Mouse (Mus musculus): ENCODE measurements around the gene Tle2. TPM values are rescaled to one million over a fixed set of nuclear protein-coding genes. Genes with fewer than 3 reads are reported as not detected.

Gene Tle2
- 497 and 508 TPM in 2 replicates for polyA plus RNA-seq (2012; rRNA removed)

GRCm38 (mm10) chr10:81574081-81575056, at the start of gene Tle2:
Gene Tle2, plus strand, starts transcription at chr10:81574561.

GRCm38 (mm10) chr10:81545161-81545747, 29.1 kb upstream of the Tle2 start, which contains the start of gene Gna11:
Gene Gna11, minus strand, starts transcription at chr10:81545190.

GRCm38 (mm10) chr10:81559163-81559626, 15.2 kb upstream of the Tle2 start, which contains the start of gene Aes:
Gene Aes, plus strand, starts transcription at chr10:81559488.

GRCm38 (mm10) chr10:81600738-81601203, 26.4 kb downstream of the Tle2 start, which contains the start of gene Tle6:
Gene Tle6, minus strand, starts transcription at chr10:81601073.

GRCm38 (mm10) chr10:81605974-81606751, 31.8 kb downstream of the Tle2 start, which contains the start of gene BC025920:
Gene BC025920, plus strand, starts transcription at chr10:81606270.

GRCm38 (mm10) chr10:81626994-81627835, 52.9 kb downstream of the Tle2 start, which contains the start of gene Sirt6:
Gene Sirt6, minus strand, starts transcription at chr10:81627797.

GRCm38 (mm10) chr10:81628390-81628789, 54.0 kb downstream of the Tle2 start, which contains the start of gene Ankrd24:
Gene Ankrd24, plus strand, starts transcription at chr10:81628540.

Other genes starting within 250 kb of the Tle2 start
- 34.6 and 38.7 TPM in 2 replicates for gene Tbxa2r, start 245.8 kb upstream of the Tle2 start, polyA plus RNA-seq (2012; rRNA removed)
- 1.8 and 2.4 TPM in 2 replicates for gene Gipc3, start 231.3 kb upstream of the Tle2 start, polyA plus RNA-seq (2012; rRNA removed)
- 168 and 202 TPM in 2 replicates for gene Hmg20b, start 224.1 kb upstream of the Tle2 start, polyA plus RNA-seq (2012; rRNA removed)
- 43.4 and 67.4 TPM in 2 replicates for gene Mfsd12, start 217.1 kb upstream of the Tle2 start, polyA plus RNA-seq (2012; rRNA removed)
- gene 4930404N11Rik, start 208.7 kb upstream of the Tle2 start, polyA plus RNA-seq (2012; rRNA removed) = 13.7 and 14.3 TPM in 2 replicates
- gene Fzr1, start 196.0 kb upstream of the Tle2 start, polyA plus RNA-seq (2012; rRNA removed) = 189 and 205 TPM in 2 replicates
- 178 and 192 TPM in 2 replicates for gene Dohh, start 190.1 kb upstream of the Tle2 start, polyA plus RNA-seq (2012; rRNA removed)
- gene Gm48551, start 190.1 kb upstream of the Tle2 start, polyA plus RNA-seq (2012; rRNA removed) = 10.9 and 15.0 TPM in 2 replicates
- gene Gm48552, start 185.6 kb upstream of the Tle2 start, polyA plus RNA-seq (2012; rRNA removed) = 9.3 and 10.3 TPM in 2 replicates
- gene Smim24, start 181.5 kb upstream of the Tle2 start, polyA plus RNA-seq (2012; rRNA removed) = 16.3 and 19.5 TPM in 2 replicates
- 63.2 and 87.3 TPM in 2 replicates for gene Nfic, start 118.9 kb upstream of the Tle2 start, polyA plus RNA-seq (2012; rRNA removed)
- 0.77 and 1.4 TPM in 2 replicates for gene Celf5, start 91.9 kb upstream of the Tle2 start, polyA plus RNA-seq (2012; rRNA removed)
- gene Ncln, start 78.2 kb upstream of the Tle2 start, polyA plus RNA-seq (2012; rRNA removed) = 384 and 527 TPM in 2 replicates
- 4.2 and 5.4 TPM in 2 replicates for gene S1pr4, start 74.4 kb upstream of the Tle2 start, polyA plus RNA-seq (2012; rRNA removed)
- 3.2 and 3.5 TPM in 2 replicates for gene Gna15, start 50.3 kb upstream of the Tle2 start, polyA plus RNA-seq (2012; rRNA removed)
- 162 and 181 TPM in 2 replicates for gene Gna11, start 29.4 kb upstream of the Tle2 start, polyA plus RNA-seq (2012; rRNA removed)
- 2,184 and 2,590 TPM in 2 replicates for gene Aes, start 15.1 kb upstream of the Tle2 start, polyA plus RNA-seq (2012; rRNA removed)
- gene Tle6, start 26.5 kb downstream of the Tle2 start, polyA plus RNA-seq (2012; rRNA removed) = 192 and 202 TPM in 2 replicates
- 0.47 and 0.74 TPM in 2 replicates for gene BC025920, start 31.7 kb downstream of the Tle2 start, polyA plus RNA-seq (2012; rRNA removed)
- 59.4 and 65.9 TPM in 2 replicates for gene Sirt6, start 53.2 kb downstream of the Tle2 start, polyA plus RNA-seq (2012; rRNA removed)
- gene Ankrd24, start 54.0 kb downstream of the Tle2 start, polyA plus RNA-seq (2012; rRNA removed) = 62.1 and 90.5 TPM in 2 replicates
- 0.10 and 0.26 TPM in 2 replicates for gene Gm10778, start 74.5 kb downstream of the Tle2 start, polyA plus RNA-seq (2012; rRNA removed)
- gene Zfp433, start 130.3 kb downstream of the Tle2 start, polyA plus RNA-seq (2012; rRNA removed) = 0.21 and 0.46 TPM in 2 replicates
- 0.12 and 0.59 TPM in 2 replicates for gene Gm3055, start 196.6 kb downstream of the Tle2 start, polyA plus RNA-seq (2012; rRNA removed)
- gene Gm4767, start 237.6 kb downstream of the Tle2 start, polyA plus RNA-seq (2012; rRNA removed) = 0.07 TPM in 1 of 2 replicates, not detected in the other

All from ovary, adult 2 months (tissue).